Mouse (Mus musculus): Measurements from ENCODE around the gene Mxd1. TPM values are rescaled to one million over a fixed set of nuclear protein-coding genes. Genes with fewer than 3 reads are reported as not detected.

The Mxd1 gene
- polyA plus RNA-seq, 1 experiment from 2014 or later, result 11.9 TPM

- Histone ChIP-seq H3K27ac (no peak overlapping the region), H3K4me3 (replicated peaks) (no peak overlapping the region), H3K9me3 (replicated peaks) (no peaks in the 10 kb centered on the region), H3K4me2 (no peak overlapping the region), H3K9ac (no peak overlapping the region), H3K36me3 (peaks cover 57% of the 10 kb centered on the region), H3K4me1 (peaks cover 23% of the 10 kb centered on the region), H3K27me3 (no peaks in the 10 kb centered on the region)
- WGBS, result 17% methylated on average over 2 of the region's 2 CpGs
- no peak for ATAC-seq (replicated peaks; ENCODE audit: low FRiP score)
Measured at GRCm38 (mm10) chr6:86670873-86671272, 1.9 kb upstream of the Mxd1 start.

- 2% methylated on average over 37 of the region's 37 CpGs for WGBS
- ATAC-seq (replicated peaks; ENCODE audit: low FRiP score), result peak; percentile 100
- H3K4me3 ChIP-seq (replicated peaks), result peak overlapping the region; percentile 87
- peak overlapping the region; percentile 52; the same call in 1 of the 2 replicates for H3K9ac ChIP-seq
- H3K27me3 ChIP-seq, result no peaks in the 10 kb centered on the region
- H3K36me3 ChIP-seq, result peaks cover 47% of the 10 kb centered on the region
- peaks cover 23% of the 10 kb centered on the region for H3K4me1 ChIP-seq
- H3K4me2 ChIP-seq, result peak overlapping the region; percentile 75
- peak overlapping the region; percentile 76 for H3K27ac ChIP-seq
- H3K9me3 ChIP-seq (replicated peaks), result no peaks in the 10 kb centered on the region
Measured at GRCm38 (mm10) chr6:86669240-86669727, 323 bp upstream of the Mxd1 start.

DNA sequence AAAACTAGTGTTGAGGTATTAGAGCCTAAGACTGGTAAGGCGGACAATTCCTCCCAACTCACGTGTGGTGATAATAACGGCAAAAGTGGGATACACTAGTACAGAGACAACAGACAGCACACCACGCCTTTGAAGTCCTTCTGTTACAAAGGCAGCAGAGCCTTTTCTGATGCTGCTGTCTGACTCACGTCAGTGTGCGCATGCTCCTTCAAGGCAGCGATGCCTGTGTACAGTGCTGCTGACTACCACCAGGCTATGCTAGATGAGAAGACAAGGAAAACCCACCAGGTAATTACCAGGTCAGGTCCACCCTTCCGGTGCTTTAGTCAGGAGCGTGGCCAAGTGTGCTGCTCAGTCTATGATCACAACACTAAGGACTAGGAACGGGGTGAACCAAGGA lies 1.9 kb downstream of the Mxd1 start:
- Histone ChIP-seq H3K4me1 (peaks cover 23% of the 10 kb centered on the region), H3K4me3 (replicated peaks) (no peak overlapping the region), H3K4me2 (no peak overlapping the region), H3K9me3 (replicated peaks) (no peaks in the 10 kb centered on the region), H3K36me3 (peaks cover 44% of the 10 kb centered on the region), H3K27me3 (no peaks in the 10 kb centered on the region), H3K27ac (no peak overlapping the region), H3K9ac (no peak overlapping the region)
- ATAC-seq (replicated peaks; ENCODE audit: low FRiP score), result no peak
- WGBS, result 91% methylated on average over 10 of the region's 10 CpGs

DNA sequence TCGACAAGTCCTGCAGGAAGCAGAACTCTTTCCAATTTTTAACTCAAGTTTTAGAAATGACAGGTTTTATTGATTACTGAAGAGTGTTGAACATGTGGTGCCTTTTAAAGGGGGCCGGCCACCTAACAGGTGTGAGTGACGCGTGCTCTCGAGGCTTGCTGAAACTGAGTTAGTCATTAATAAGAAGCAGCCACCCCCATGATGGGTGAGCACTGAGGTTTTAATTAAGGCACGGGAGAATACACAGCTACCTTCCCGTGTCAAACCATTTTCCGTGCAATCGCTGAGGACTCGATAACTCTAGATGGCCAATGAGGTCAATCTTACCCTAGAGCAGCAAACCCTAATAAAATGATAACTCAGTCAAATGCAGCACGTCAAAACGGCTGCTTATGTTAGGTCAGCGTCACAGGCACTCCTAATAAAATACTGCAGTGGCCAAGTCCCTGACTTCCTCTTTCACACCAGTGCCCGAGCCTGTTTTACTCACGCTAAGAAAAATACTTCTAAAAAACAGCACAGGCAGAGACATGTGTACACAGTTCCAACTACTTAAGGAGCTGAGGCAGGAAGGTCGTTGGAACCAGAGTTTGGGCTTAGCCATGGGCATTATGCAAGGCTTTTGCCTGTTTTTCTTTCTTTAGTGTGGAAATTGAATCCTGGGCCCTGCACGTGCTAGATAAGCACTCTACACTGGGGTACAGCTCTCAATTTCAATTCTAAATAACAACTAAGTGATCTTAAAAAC lies 3.2 kb downstream of the Mxd1 start:
- H3K4me2 ChIP-seq, result 0 out of 2 replicates have a peak overlapping the region, but pooled peaks have one; percentile 11
- no peak overlapping the region for H3K9ac ChIP-seq
- 68% methylated on average over 17 of the region's 17 CpGs for WGBS
- no peak for ATAC-seq (replicated peaks; ENCODE audit: low FRiP score)
- H3K4me3 ChIP-seq (replicated peaks), result no peak overlapping the region
- H3K36me3 ChIP-seq, result peaks cover 45% of the 10 kb centered on the region
- no peak overlapping the region for H3K27ac ChIP-seq
- H3K9me3 ChIP-seq (replicated peaks), result no peaks in the 10 kb centered on the region
- no peaks in the 10 kb centered on the region for H3K27me3 ChIP-seq
- peaks cover 23% of the 10 kb centered on the region for H3K4me1 ChIP-seq

DNA sequence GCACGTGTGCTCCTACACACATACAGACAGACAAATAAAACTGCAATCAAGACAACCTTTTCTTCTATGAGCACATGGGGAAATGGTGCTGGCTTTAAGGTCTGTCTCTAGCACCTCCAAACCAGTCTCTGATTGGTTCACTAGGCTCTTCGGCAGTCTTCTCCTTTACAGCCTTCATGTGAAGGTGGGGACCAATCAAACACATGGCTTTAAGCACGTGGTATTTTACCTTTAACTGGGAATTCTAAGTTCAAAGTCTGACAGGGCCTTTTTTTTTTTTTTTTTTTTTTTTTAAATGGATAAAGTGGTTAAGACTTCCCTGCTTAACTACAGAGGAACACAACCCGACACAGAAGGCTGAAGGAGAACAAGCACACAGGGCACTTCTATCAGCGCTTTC lies 3.9 kb downstream of the Mxd1 start:
- no peaks in the 10 kb centered on the region for H3K27me3 ChIP-seq
- no peak overlapping the region for H3K27ac ChIP-seq
- H3K9ac ChIP-seq, result no peak overlapping the region
- ATAC-seq (replicated peaks; ENCODE audit: low FRiP score), result no peak
- H3K4me2 ChIP-seq, result no peak overlapping the region
- no peak overlapping the region for H3K4me3 ChIP-seq (replicated peaks)
- H3K4me1 ChIP-seq, result peaks cover 21% of the 10 kb centered on the region
- H3K36me3 ChIP-seq, result peaks cover 50% of the 10 kb centered on the region
- 77% methylated on average over 5 of the region's 5 CpGs for WGBS
- H3K9me3 ChIP-seq (replicated peaks), result no peaks in the 10 kb centered on the region

DNA sequence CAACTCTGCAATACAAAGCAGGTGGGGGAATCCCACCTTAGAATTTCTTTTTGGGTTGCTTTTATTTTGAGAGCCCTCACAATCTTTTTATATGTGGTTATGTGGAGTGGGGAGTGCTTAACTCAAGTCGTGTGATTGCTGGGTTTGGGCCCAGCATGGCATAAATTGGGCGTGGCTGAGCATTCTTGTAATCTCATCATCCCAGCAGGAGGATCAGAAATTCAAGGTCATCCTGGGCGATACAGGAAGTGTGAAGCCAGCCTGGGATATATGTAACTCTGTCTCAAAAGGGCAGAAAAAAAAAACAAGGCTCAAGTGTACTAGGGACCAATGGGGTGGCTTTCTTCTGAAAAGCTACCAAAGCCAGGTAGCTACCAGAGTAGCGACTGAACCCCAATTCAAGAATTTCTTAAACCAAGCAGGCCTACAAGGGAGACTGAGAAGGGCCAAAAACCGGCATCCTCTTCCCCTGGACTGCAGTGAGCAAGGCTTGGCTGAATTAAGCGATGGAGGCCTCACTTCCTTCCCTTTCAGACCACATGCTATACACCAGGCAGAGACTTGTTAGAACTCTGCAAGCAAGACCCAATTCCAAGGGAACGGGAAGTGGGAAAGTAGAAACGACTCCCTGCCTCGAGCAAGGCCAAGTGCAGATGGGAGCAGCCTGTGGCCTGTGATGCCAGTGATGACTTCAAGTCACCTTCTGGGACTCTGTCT lies 8.6 kb downstream of the Mxd1 start:
- no peaks in the 10 kb centered on the region for H3K4me1 ChIP-seq
- no peak overlapping the region for H3K9ac ChIP-seq
- H3K4me3 ChIP-seq (replicated peaks), result no peak overlapping the region
- no peak for ATAC-seq (replicated peaks; ENCODE audit: low FRiP score)
- H3K4me2 ChIP-seq, result no peak overlapping the region
- 62% methylated on average over 9 of the region's 9 CpGs for WGBS
- H3K27me3 ChIP-seq, result no peaks in the 10 kb centered on the region
- H3K36me3 ChIP-seq, result peaks cover 65% of the 10 kb centered on the region
- no peak overlapping the region for H3K27ac ChIP-seq
- H3K9me3 ChIP-seq (replicated peaks), result no peaks in the 10 kb centered on the region

GRCm38 (mm10) chr6:86658501-86658900 lies 10.5 kb downstream of the Mxd1 start:
- no peak overlapping the region for H3K4me3 ChIP-seq (replicated peaks)
- ATAC-seq (replicated peaks; ENCODE audit: low FRiP score), result no peak

DNA sequence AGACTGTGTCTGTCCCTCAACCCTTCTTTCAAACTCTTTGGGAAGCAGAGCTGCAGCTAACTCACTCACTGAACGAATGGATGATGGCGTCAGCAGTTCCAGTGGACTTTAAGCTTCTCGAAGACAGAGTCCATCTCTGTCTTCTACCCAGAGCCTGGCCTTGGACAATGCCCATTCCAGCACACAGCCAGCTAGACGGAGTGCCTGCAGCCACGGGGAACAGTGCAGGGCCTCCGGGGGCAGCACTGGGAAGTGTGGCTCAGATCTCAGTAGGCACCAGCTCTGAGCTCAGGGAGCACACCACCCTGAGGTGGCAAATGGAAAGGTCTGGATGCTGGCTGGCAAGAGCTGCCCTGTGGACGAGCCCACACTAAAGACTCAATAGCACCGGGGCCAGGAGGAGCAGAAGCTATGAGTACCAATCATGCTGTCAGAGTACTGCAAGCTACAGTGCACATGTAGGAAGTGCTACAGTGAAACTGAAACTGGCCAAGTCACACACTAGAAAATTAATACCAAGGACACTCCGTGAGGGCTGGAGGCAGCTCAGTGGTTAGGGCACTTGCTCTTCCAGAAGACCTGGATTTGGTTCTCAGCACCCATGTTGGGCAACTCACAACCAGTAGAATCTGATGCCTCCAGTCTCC lies 14.6 kb downstream of the Mxd1 start:
- Histone ChIP-seq H3K9me3 (replicated peaks) (no peaks in the 10 kb centered on the region), H3K4me1 (no peaks in the 10 kb centered on the region), H3K4me3 (replicated peaks) (no peak overlapping the region), H3K36me3 (peaks cover 47% of the 10 kb centered on the region), H3K9ac (no peak overlapping the region), H3K27ac (no peak overlapping the region), H3K4me2 (no peak overlapping the region), H3K27me3 (no peaks in the 10 kb centered on the region)
- WGBS, result 77% methylated on average over 9 of the region's 9 CpGs
- ATAC-seq (replicated peaks; ENCODE audit: low FRiP score), result no peak

More at GRCm38 (mm10) chr6:86658501-86658900, 10.5 kb downstream of the Mxd1 start:
- H3K9ac ChIP-seq, result no peak overlapping the region
- H3K27me3 ChIP-seq, result no peaks in the 10 kb centered on the region
- H3K4me2 ChIP-seq, result no peak overlapping the region
- peaks cover 54% of the 10 kb centered on the region for H3K36me3 ChIP-seq
- 86% methylated on average over 3 of the region's 3 CpGs for WGBS
- H3K9me3 ChIP-seq (replicated peaks), result no peaks in the 10 kb centered on the region
- H3K4me1 ChIP-seq, result no peaks in the 10 kb centered on the region
- H3K27ac ChIP-seq, result no peak overlapping the region

GRCm38 (mm10) chr6:86653026-86653425 lies 15.9 kb downstream of the Mxd1 start:
- no peaks in the 10 kb centered on the region for H3K27me3 ChIP-seq
- H3K4me3 ChIP-seq (replicated peaks), result no peak overlapping the region
- no peaks in the 10 kb centered on the region for H3K4me1 ChIP-seq
- ATAC-seq (replicated peaks; ENCODE audit: low FRiP score), result no peak
- WGBS, result 92% methylated on average over 6 of the region's 6 CpGs
- no peak overlapping the region for H3K27ac ChIP-seq
- peaks cover 48% of the 10 kb centered on the region for H3K36me3 ChIP-seq
- no peak overlapping the region for H3K9ac ChIP-seq
- no peaks in the 10 kb centered on the region for H3K9me3 ChIP-seq (replicated peaks)
- no peak overlapping the region for H3K4me2 ChIP-seq

GRCm38 (mm10) chr6:86646143-86646542 lies 22.8 kb downstream of the Mxd1 start:
- Histone ChIP-seq H3K9ac (no peak overlapping the region), H3K36me3 (peaks cover 33% of the 10 kb centered on the region), H3K4me2 (no peak overlapping the region), H3K4me1 (no peaks in the 10 kb centered on the region), H3K27ac (no peak overlapping the region), H3K27me3 (no peaks in the 10 kb centered on the region), H3K4me3 (replicated peaks) (no peak overlapping the region), H3K9me3 (replicated peaks) (no peaks in the 10 kb centered on the region)
- no peak for ATAC-seq (replicated peaks; ENCODE audit: low FRiP score)
- WGBS, result 81% methylated on average over 7 of the region's 7 CpGs

DNA sequence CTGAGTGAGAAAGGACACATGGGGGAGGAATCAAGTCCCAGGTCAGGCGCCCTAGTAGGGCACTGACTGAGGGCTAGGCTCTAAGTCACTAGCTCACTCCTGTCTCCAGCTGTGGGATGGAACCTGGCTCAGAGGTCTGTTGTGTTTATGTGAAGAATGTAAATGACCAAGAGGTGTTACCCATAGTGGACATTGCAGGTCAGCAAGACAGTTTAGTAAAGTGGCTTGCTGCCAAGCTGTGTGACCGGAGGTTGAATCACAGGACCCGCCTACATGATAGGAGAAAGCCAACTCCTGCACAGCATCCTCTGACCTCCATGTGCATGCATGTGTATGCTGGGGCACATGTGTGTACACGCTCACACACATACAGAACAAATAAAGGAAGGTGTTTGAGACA lies 23.4 kb downstream of the Mxd1 start:
- no peak overlapping the region for H3K4me3 ChIP-seq (replicated peaks)
- H3K9ac ChIP-seq, result no peak overlapping the region
- H3K27ac ChIP-seq, result no peak overlapping the region
- 76% methylated on average over 4 of the region's 4 CpGs for WGBS
- H3K36me3 ChIP-seq, result peaks cover 27% of the 10 kb centered on the region
- H3K9me3 ChIP-seq (replicated peaks), result no peaks in the 10 kb centered on the region
- no peak for ATAC-seq (replicated peaks; ENCODE audit: low FRiP score)
- no peaks in the 10 kb centered on the region for H3K27me3 ChIP-seq
- no peaks in the 10 kb centered on the region for H3K4me1 ChIP-seq
- no peak overlapping the region for H3K4me2 ChIP-seq

GRCm38 (mm10) chr6:86644775-86645400 lies 24.1 kb downstream of the Mxd1 start:
- Histone ChIP-seq H3K9me3 (replicated peaks) (no peaks in the 10 kb centered on the region), H3K9ac (no peak overlapping the region), H3K27me3 (no peaks in the 10 kb centered on the region), H3K4me2 (no peak overlapping the region), H3K27ac (no peak overlapping the region), H3K36me3 (peaks cover 21% of the 10 kb centered on the region), H3K4me3 (replicated peaks) (no peak overlapping the region), H3K4me1 (no peaks in the 10 kb centered on the region)
- ATAC-seq (replicated peaks; ENCODE audit: low FRiP score), result no peak
- WGBS, result 79% methylated on average over 3 of the region's 3 CpGs

Measured in kidney, embryonic 15.5 days (tissue).